In genomic region chr2:165791657-165792056, GRCm38 (mm10) we compare ENCODE assay signal across 10 mouse cellular contexts.
DNase-seq lines count a peak whose midpoint lies in the region; ATAC-seq lines count a peak whose summit lies in the region.
"Had no signal": no experiment of that assay in that cellular context is flagged by ENCODE, and none has a peak within 500 bp of the region (broad histone marks: within the 10 kb centered on the region; RNA-seq: fewer than 3 reads in every experiment).

No protein-coding gene starts in this region.

- no peak for ATAC-seq in monocyte, adult 5-6 weeks (replicated peaks; ENCODE audit: insufficient number of reproducible peaks, low FRiP score, low TSS enrichment, poor library complexity, severe bottlenecking)

- H3K4me3 ChIP-seq in midbrain, embryonic 10.5 days = no peak overlapping the region
- H3K4me3 ChIP-seq: embryonic facial prominence, embryonic 13.5 days; limb, embryonic 13.5 days had no signal

- H3K27ac ChIP-seq in midbrain, embryonic 10.5 days (replicated peaks) = no peak overlapping the region
- H3K27ac ChIP-seq: embryonic facial prominence, embryonic 13.5 days; limb, embryonic 13.5 days had no signal

- H3K36me3 ChIP-seq in midbrain, embryonic 10.5 days = peaks cover 98% of the 10 kb centered on the region
- peaks cover 31% of the 10 kb centered on the region for H3K36me3 ChIP-seq in splenic B cell, adult 2 months (ENCODE audit: control insufficient read depth, insufficient read depth, low read length, poor library complexity, severe bottlenecking)

- no peaks in the 10 kb centered on the region for H3K9me3 ChIP-seq in midbrain, embryonic 10.5 days (replicated peaks)
- H3K9me3 ChIP-seq: embryonic facial prominence, embryonic 13.5 days; limb, embryonic 13.5 days had no signal

- DNase-seq in monocyte, adult 2 months (ENCODE audit: low read depth in 1 of 2, low spot score in 2 of 2) = peak; percentile 19 to 45
- DNase-seq in ZHBTc4 (ENCODE audit: low read depth, low spot score) = peak; percentile 90
- peak; percentile 58 for DNase-seq in embryo, embryonic 10 days (ENCODE audit: low spot score)
- DNase-seq in heart, postnatal 10 days = peak; percentile 59 to 76
- DNase-seq in left cerebral cortex, postnatal 14 days (ENCODE audit: low spot score in 2 of 2) = peak; percentile 61 to 65
- DNase-seq in midbrain, embryonic 10.5 days (ENCODE audit: low spot score) = peak; percentile 56
- peak; percentile 78 for DNase-seq in splenic B cell, adult 2 months (ENCODE audit: low read depth, low spot score)

- 73% methylated on average over 9 of the region's 9 CpGs for WGBS in midbrain, embryonic 10.5 days

- intact Hi-C loops in heart, postnatal 10 days (cut with DNase I) = no loop called here
- intact Hi-C loops in left cerebral cortex, postnatal 14 days (cut with DNase I) = no loop called here

- no peaks in the 10 kb centered on the region for H3K27me3 ChIP-seq in midbrain, embryonic 10.5 days (ENCODE audit: low read depth, poor library complexity, severe bottlenecking)
- H3K27me3 ChIP-seq in splenic B cell, adult 2 months (ENCODE audit: control insufficient read depth, insufficient read depth, low read length, poor library complexity, severe bottlenecking) = no peaks in the 10 kb centered on the region
- H3K27me3 ChIP-seq: embryonic facial prominence, embryonic 13.5 days; limb, embryonic 13.5 days had no signal

- H3K4me1 ChIP-seq in midbrain, embryonic 10.5 days = peaks cover 12% of the 10 kb centered on the region
- H3K4me1 ChIP-seq: limb, embryonic 13.5 days had no signal

Comparison
In these comparisons a context has a peak if more than half of its experiments do, and no peak if none do; other contexts are left out.
1. DNase-seq: peak in every context shown above with its lines; median percentile 90 in ZHBTc4; 78 in splenic B cell, adult 2 months; 68 in heart, postnatal 10 days; 63 in left cerebral cortex, postnatal 14 days; 58 in embryo, embryonic 10 days; 56 in midbrain, embryonic 10.5 days; 32 in monocyte, adult 2 months.